Mouse (Mus musculus) bone marrow, adult 2 months (tissue): Measurements from ENCODE around the gene Ccdc40.
A peak's percentile ranks its signal among the peaks of the same experiment; 100 is the strongest.

Experiments
- CTCF ChIP-seq: fragments of 200-500 bp; IDR thresholded peaks from 2 replicates; pipeline ENCODE4 v1.5.1; 2011; ENCODE audit warnings: low read length, control low read depth; ENCODE audit not compliant: control insufficient read depth, insufficient read depth
- POLR2A ChIP-seq: fragments of 200-500 bp; IDR thresholded peaks from 2 replicates; pipeline ENCODE4 v1.6.1; 2011; ENCODE audit warnings: low read depth, mild to moderate bottlenecking, control low read depth, low read length, borderline replicate concordance; ENCODE audit not compliant: control insufficient read depth

DNA sequence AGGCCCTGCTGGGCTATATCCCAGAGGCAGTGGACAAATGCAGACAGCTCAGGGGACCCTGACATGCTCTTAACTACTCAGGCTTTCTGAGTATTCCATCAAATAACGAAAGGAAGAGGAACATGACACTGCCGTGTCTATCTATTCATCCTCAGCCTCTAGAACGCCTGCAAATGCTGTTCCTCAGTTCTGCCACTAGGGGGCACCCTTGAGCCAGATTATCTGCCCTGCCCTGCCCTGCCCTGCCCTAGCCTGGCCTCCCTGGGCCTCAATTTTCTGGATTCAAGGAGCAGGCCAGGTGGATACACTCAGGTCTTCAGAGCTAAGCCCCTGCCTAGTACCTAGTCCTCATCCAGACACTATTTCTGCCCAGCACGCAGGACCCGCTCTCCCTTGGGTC is 24.9 kb upstream of the Ccdc40 start:
- TF ChIP-seq CTCF: peak; percentile 79
- no peak for TF ChIP-seq POLR2A
